In genomic region chr1:75179334-75180104, GRCm38 (mm10) we compare ENCODE assay signal across 8 mouse cellular contexts. TPM values are rescaled to one million over a fixed set of nuclear protein-coding genes. Genes with fewer than 3 reads are reported as not detected.
DNase-seq lines count a peak whose midpoint lies in the region; ATAC-seq and TF ChIP-seq lines count a peak whose summit lies in the region.

No protein-coding gene starts in this region.

- H3K4me2 ChIP-seq in forebrain, embryonic 12.5 days = peak overlapping the region; percentile 99

- H3K36me3 ChIP-seq in testis, adult 2 months (ENCODE audit: control insufficient read depth, insufficient read depth, low read length) = no peaks in the 10 kb centered on the region
- peaks cover 51% of the 10 kb centered on the region for H3K36me3 ChIP-seq in forebrain, embryonic 12.5 days (replicated peaks)
- H3K36me3 ChIP-seq in small intestine, adult 2 months (ENCODE audit: control insufficient read depth, insufficient read depth, low read length) = peaks cover 27% of the 10 kb centered on the region

- H3K27ac ChIP-seq in testis, adult 2 months (ENCODE audit: control insufficient read depth, insufficient read depth, low read depth, low read length) = peak overlapping the region; percentile 39
- H3K27ac ChIP-seq in forebrain, embryonic 12.5 days = peak overlapping the region; percentile 56
- no peak overlapping the region for H3K27ac ChIP-seq in small intestine, adult 2 months (ENCODE audit: insufficient read depth, low read depth, low read length)

- no peak for TF ChIP-seq CTCF in testis, adult 2 months (IDR thresholded peaks at IDR 0.05; ENCODE audit: control insufficient read depth, insufficient read depth, insufficient replicate concordance, low read depth, low read length)
- TF ChIP-seq CTCF in small intestine, adult 2 months (IDR thresholded peaks at IDR 0.05; ENCODE audit: extremely low read depth, insufficient read length, insufficient replicate concordance, low read depth, low read length) = no peak

- 12% methylated on average over 23 of the region's 23 CpGs for WGBS in forebrain, embryonic 12.5 days
- 2% methylated on average over 23 of the region's 23 CpGs for WGBS in small intestine, adult 2 months

- TF ChIP-seq POLR2A in testis, adult 2 months (IDR thresholded peaks at IDR 0.05; ENCODE audit: control insufficient read depth, low read depth, low read length) = no peak
- TF ChIP-seq POLR2A in small intestine, adult 2 months (IDR thresholded peaks at IDR 0.05; ENCODE audit: low read depth, low read length) = no peak

- DNase-seq in testis, postnatal 14 days (ENCODE audit: low spot score) = no peak
- DNase-seq in heart, postnatal 4 days = peak; percentile 51
- DNase-seq in layer of hippocampus, postnatal 10 days (ENCODE audit: low spot score in 2 of 2) = peak; percentile 79 to 80

- ATAC-seq in cerebellum, adult (ENCODE audit: insufficient number of reproducible peaks, low FRiP score, low TSS enrichment) = 0 out of 2 replicates have a peak, but pooled peaks have one; percentile 27
- peak; percentile 57 for ATAC-seq in forebrain, embryonic 12.5 days (ENCODE audit: low FRiP score)
- ATAC-seq in megakaryocyte, adult 5-6 weeks (ENCODE audit: poor library complexity, severe bottlenecking) = peak; percentile 59

- H3K4me1 ChIP-seq in testis, adult 2 months (ENCODE audit: control insufficient read depth, insufficient read depth, low read length) = peaks cover 11% of the 10 kb centered on the region
- H3K4me1 ChIP-seq in forebrain, embryonic 12.5 days = peaks cover 23% of the 10 kb centered on the region
- H3K4me1 ChIP-seq in small intestine, adult 2 months (ENCODE audit: control insufficient read depth, insufficient read depth, insufficient read length, low read length) = peaks cover 12% of the 10 kb centered on the region

- no peaks in the 10 kb centered on the region for H3K27me3 ChIP-seq in testis, adult 2 months (ENCODE audit: control insufficient read depth, insufficient read depth, low read length)
- H3K27me3 ChIP-seq in forebrain, embryonic 12.5 days = no peaks in the 10 kb centered on the region
- H3K27me3 ChIP-seq in small intestine, adult 2 months (ENCODE audit: control insufficient read depth, insufficient read depth, low read length) = no peaks in the 10 kb centered on the region

- no peaks in the 10 kb centered on the region for H3K9me3 ChIP-seq in forebrain, embryonic 12.5 days

- peak overlapping the region; percentile 77 for H3K4me3 ChIP-seq in testis, adult 2 months (ENCODE audit: control insufficient read depth, low read depth, low read length)
- peak overlapping the region; percentile 60 for H3K4me3 ChIP-seq in forebrain, embryonic 12.5 days (replicated peaks)
- H3K4me3 ChIP-seq in small intestine, adult 2 months (ENCODE audit: low read depth, low read length) = peak overlapping the region; percentile 82

- H3K9ac ChIP-seq in forebrain, embryonic 12.5 days = peak overlapping the region; percentile 74

RNA-seq across cellular contexts. Expression of gene Abcb6, which starts 0.7 kb away (rescaled TPM):
- 34.2 and 36.6 TPM in 2 replicates for polyA plus RNA-seq in testis, adult 2 months (2012; rRNA removed)
- 30.8 and 36.3 TPM in 2 replicates for polyA plus RNA-seq in forebrain, embryonic 12.5 days (2016; fragmentation: Nextera tagmentation; extraction: Ambion mirVana)
- 10 to 100 TPM; 20.0 to 24.1 TPM for total RNA-seq in heart, postnatal 4 days (2021)
- 10 to 100 TPM; 37.7 to 45.8 TPM for total RNA-seq in layer of hippocampus, postnatal 10 days (2021)
- 2.5 and 4.0 TPM in 2 replicates for total RNA-seq in megakaryocyte, adult 5-6 weeks (2015)
- 3.6 and 5.3 TPM in 2 replicates for total RNA-seq in megakaryocyte, adult 5-6 weeks (2017)
- polyA plus RNA-seq in small intestine, adult 2 months (2012; rRNA removed) = 15.0 and 22.1 TPM in 2 replicates

RNA-seq across cellular contexts. Expression of gene Zfand2b, which starts 11.1 kb away (rescaled TPM):
- polyA plus RNA-seq in testis, adult 2 months (2012; rRNA removed) = 7.1 and 7.4 TPM in 2 replicates
- 30.4 and 32.8 TPM in 2 replicates for polyA plus RNA-seq in forebrain, embryonic 12.5 days (2016; fragmentation: Nextera tagmentation; extraction: Ambion mirVana)
- 10 to 100 TPM; 17.3 to 20.6 TPM for total RNA-seq in heart, postnatal 4 days (2021)
- 10 to 100 TPM; 25.5 to 27.3 TPM for total RNA-seq in layer of hippocampus, postnatal 10 days (2021)
- total RNA-seq in megakaryocyte, adult 5-6 weeks (2015) = 36.3 and 39.0 TPM in 2 replicates
- total RNA-seq in megakaryocyte, adult 5-6 weeks (2017) = 44.0 and 47.4 TPM in 2 replicates
- 45.0 and 106 TPM in 2 replicates for polyA plus RNA-seq in small intestine, adult 2 months (2012; rRNA removed)

RNA-seq across cellular contexts. Expression of gene Ankzf1, which starts 12.4 kb away (rescaled TPM):
- 5.4 and 6.2 TPM in 2 replicates for polyA plus RNA-seq in testis, adult 2 months (2012; rRNA removed)
- 21.5 and 23.4 TPM in 2 replicates for polyA plus RNA-seq in forebrain, embryonic 12.5 days (2016; fragmentation: Nextera tagmentation; extraction: Ambion mirVana)
- 10 to 100 TPM; 10.0 to 12.0 TPM for total RNA-seq in heart, postnatal 4 days (2021)
- 10 to 100 TPM; 19.9 to 21.0 TPM for total RNA-seq in layer of hippocampus, postnatal 10 days (2021)
- 6.2 and 7.6 TPM in 2 replicates for total RNA-seq in megakaryocyte, adult 5-6 weeks (2015)
- 24.5 and 24.6 TPM in 2 replicates for total RNA-seq in megakaryocyte, adult 5-6 weeks (2017)
- polyA plus RNA-seq in small intestine, adult 2 months (2012; rRNA removed) = 5.5 and 16.2 TPM in 2 replicates

RNA-seq across cellular contexts. Expression of gene Atg9a, which starts 12.5 kb away (rescaled TPM):
- 529 TPM in 2 replicates for polyA plus RNA-seq in testis, adult 2 months (2012; rRNA removed)
- 29.1 and 29.9 TPM in 2 replicates for polyA plus RNA-seq in forebrain, embryonic 12.5 days (2016; fragmentation: Nextera tagmentation; extraction: Ambion mirVana)
- total RNA-seq in heart, postnatal 4 days (2021) = 10 to 100 TPM; 39.7 to 40.7 TPM
- total RNA-seq in layer of hippocampus, postnatal 10 days (2021) = 100 to 1,000 TPM in 1 of 2 experiments, 10 to 100 TPM in 1; 93.9 to 109 TPM
- 26.7 and 34.8 TPM in 2 replicates for total RNA-seq in megakaryocyte, adult 5-6 weeks (2015)
- 12.8 and 21.3 TPM in 2 replicates for total RNA-seq in megakaryocyte, adult 5-6 weeks (2017)
- polyA plus RNA-seq in small intestine, adult 2 months (2012; rRNA removed) = 48.3 and 148 TPM in 2 replicates

RNA-seq across cellular contexts. Expression of gene Glb1l, which starts 31.1 kb away (rescaled TPM):
- polyA plus RNA-seq in testis, adult 2 months (2012; rRNA removed) = 117 and 129 TPM in 2 replicates
- 22.6 and 22.7 TPM in 2 replicates for polyA plus RNA-seq in forebrain, embryonic 12.5 days (2016; fragmentation: Nextera tagmentation; extraction: Ambion mirVana)
- total RNA-seq in heart, postnatal 4 days (2021) = 10 to 100 TPM; 10.7 to 12.7 TPM
- 10 to 100 TPM; 22.4 to 23.2 TPM for total RNA-seq in layer of hippocampus, postnatal 10 days (2021)
- 7.5 and 8.2 TPM in 2 replicates for total RNA-seq in megakaryocyte, adult 5-6 weeks (2015)
- 6.7 and 12.2 TPM in 2 replicates for total RNA-seq in megakaryocyte, adult 5-6 weeks (2017)
- polyA plus RNA-seq in small intestine, adult 2 months (2012; rRNA removed) = 0.74 and 1.1 TPM in 2 replicates
